Mouse (Mus musculus) limb, embryonic 10.5 days (tissue): ENCODE measurements at regions not wholly inside any gene's neighbourhood (a gene's known extent, or its start where the extent isn't known, plus 50 kb on each side); places are given as distances from the start of the nearest gene placed in this dataset.
A peak's percentile ranks its signal among the peaks of the same experiment; 100 is the strongest.
"Not testable (repeated sequence)": the region's sequence is repeated elsewhere in the genome, so short reads cannot be mapped to it uniquely, and the experiment has no call there.

Experiments
- DNase-seq: peaks from one replicate; pipeline ENCODE4 v3.0.0-alpha.2; 2017; ENCODE audit warnings: low spot score
- H3K27ac ChIP-seq: fragments of 300-500 bp; sonication (generic); 2 replicates; pipeline ENCODE4 v1.5.1; 2016; ENCODE audit warnings: mild to moderate bottlenecking
- H3K27me3 ChIP-seq: fragments of 300-500 bp; sonication (generic); 2 replicates; pipeline ENCODE4 v1.6.1; 2016; ENCODE audit warnings: low read depth, mild to moderate bottlenecking; ENCODE audit not compliant: poor library complexity, severe bottlenecking
- H3K36me3 ChIP-seq: fragments of 300-500 bp; sonication (generic); 2 replicates; pipeline ENCODE4 v1.6.1; 2016; ENCODE audit warnings: mild to moderate bottlenecking, moderate library complexity
- H3K4me1 ChIP-seq: fragments of 300-500 bp; sonication (generic); 2 replicates; pipeline ENCODE4 v1.6.1; 2016
- H3K4me3 ChIP-seq: fragments of 300-500 bp; sonication (generic); 2 replicates; pipeline ENCODE4 v1.5.1; 2016; ENCODE audit warnings: mild to moderate bottlenecking, moderate library complexity
- H3K9me3 ChIP-seq: fragments of 300-500 bp; sonication (generic); replicated peaks from 2 replicates; pipeline ENCODE4 v1.6.1; 2016; ENCODE audit warnings: mild to moderate bottlenecking
- WGBS: fragments of 180-500 bp; shearing (Covaris S2); methylation state at CpG from one replicate; pipeline ENCODE4 v1.1.7; 2016; 5-methylcytosine and 5-hydroxymethylcytosine counted together

DNA sequence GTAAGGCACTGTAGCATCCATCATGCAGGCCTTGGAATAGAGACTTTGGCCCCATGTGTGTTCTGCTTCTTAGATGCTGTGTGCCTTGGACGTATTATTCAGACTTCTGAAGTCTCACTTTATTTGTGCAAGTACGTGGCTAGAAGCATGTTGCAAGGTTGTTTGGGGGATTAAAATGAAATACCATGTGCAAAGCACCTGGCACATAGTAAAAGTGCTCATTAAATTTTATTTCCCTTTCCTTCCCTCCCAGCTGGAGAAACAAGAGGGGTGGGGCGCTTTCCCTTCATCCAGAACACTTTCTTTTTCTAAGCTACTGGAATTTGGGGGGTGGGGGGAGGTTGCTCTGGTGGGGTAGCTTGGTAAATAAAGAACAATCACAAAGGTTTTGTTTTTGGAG lies 248.7 kb upstream of the Smim15 start:
- no peak for DNase-seq
- peaks cover 87% of the 10 kb centered on the region for H3K4me1 ChIP-seq
- 37% methylated on average over 3 of the region's 3 CpGs for WGBS

DNA sequence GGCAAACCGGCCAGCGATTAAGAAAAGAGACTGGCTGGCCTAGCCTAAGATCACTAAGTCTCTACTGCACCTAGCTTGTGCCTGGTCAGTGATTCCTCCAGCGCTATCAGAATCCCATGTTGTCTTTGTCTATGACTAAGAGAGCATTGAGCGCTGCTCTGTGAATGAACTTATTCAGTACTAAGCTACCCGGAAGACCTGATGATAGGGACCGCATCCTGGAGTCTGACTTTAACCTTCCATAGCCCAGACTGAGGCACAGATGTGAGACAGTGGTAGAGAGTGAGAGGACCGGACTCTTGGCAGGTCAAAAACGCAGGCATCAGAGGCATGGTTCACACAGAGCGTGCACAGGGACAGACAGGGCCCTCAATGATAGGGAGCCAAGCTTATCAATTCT lies 252.5 kb upstream of the Smim15 start:
- Histone ChIP-seq H3K4me1 (peaks cover 57% of the 10 kb centered on the region), H3K36me3 (peaks cover 7% of the 10 kb centered on the region), H3K27me3 (peaks cover 10% of the 10 kb centered on the region), H3K27ac (no peak overlapping the region), H3K9me3 (no peaks in the 10 kb centered on the region), H3K4me3 (no peak overlapping the region)
- DNase-seq = no peak
- WGBS = 81% methylated on average over 9 of the region's 9 CpGs

More for the DNA sequence above, 248.7 kb upstream of the Smim15 start:
- H3K4me3 ChIP-seq = no peak overlapping the region
- no peaks in the 10 kb centered on the region for H3K36me3 ChIP-seq
- peaks cover 10% of the 10 kb centered on the region for H3K27me3 ChIP-seq
- H3K27ac ChIP-seq = no peak overlapping the region
- H3K9me3 ChIP-seq = no peaks in the 10 kb centered on the region

DNA sequence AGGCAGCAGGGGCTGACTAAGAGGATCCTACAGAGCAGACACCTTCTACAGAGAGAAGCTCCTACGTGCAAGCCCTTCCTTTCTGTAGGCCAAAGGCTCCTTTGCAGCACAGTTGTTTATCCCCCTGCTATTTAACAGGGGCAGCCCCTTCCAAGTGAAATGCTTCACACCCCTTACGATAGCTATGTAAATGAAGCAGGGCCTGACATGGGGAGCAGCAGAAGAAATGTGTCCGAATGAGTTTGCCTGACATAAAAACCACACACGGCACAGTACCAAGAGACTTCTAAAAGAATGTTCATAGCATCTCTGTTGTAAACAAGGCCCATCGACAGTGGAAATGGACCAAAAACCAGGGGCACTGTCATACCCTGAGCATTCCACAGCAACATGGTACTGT lies 259.3 kb upstream of the Smim15 start:
- H3K27me3 ChIP-seq = no peaks in the 10 kb centered on the region
- WGBS = 53% methylated on average over 5 of the region's 5 CpGs

DNA sequence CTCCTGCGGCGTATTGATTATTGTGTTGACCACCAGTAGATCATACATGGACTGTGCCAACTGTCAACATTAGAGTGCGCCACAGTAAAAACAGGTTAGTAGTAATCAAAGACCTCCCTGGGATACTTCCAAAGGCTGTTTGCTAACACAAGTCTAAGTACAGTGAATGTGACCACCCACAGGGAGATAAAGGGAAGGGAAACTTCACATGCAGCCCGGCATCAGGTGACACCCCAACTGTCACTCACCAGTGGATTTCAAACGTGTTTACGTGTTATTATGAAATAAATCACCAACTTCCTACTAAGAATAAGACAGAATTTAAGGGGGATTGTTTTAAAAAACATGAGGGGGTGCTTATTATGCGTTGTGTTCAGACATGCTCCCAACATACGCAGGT lies 262.5 kb upstream of the Smim15 start:
- H3K27me3 ChIP-seq = no peaks in the 10 kb centered on the region
- DNase-seq = no peak
- no peak overlapping the region for H3K4me3 ChIP-seq
- H3K36me3 ChIP-seq = 0 out of 2 replicates have a peak, but pooled peaks cover 7% of the 10 kb centered on the region
- no peaks in the 10 kb centered on the region for H3K9me3 ChIP-seq
- 92% methylated on average over 8 of the region's 8 CpGs for WGBS
- H3K27ac ChIP-seq = no peak overlapping the region
- H3K4me1 ChIP-seq = peaks cover 10% of the 10 kb centered on the region

More for the DNA sequence above, 259.3 kb upstream of the Smim15 start:
- no peak overlapping the region for H3K4me3 ChIP-seq
- no peak for DNase-seq
- no peaks in the 10 kb centered on the region for H3K9me3 ChIP-seq
- H3K36me3 ChIP-seq = peaks cover 14% of the 10 kb centered on the region
- no peak overlapping the region for H3K27ac ChIP-seq
- peaks cover 14% of the 10 kb centered on the region for H3K4me1 ChIP-seq

DNA sequence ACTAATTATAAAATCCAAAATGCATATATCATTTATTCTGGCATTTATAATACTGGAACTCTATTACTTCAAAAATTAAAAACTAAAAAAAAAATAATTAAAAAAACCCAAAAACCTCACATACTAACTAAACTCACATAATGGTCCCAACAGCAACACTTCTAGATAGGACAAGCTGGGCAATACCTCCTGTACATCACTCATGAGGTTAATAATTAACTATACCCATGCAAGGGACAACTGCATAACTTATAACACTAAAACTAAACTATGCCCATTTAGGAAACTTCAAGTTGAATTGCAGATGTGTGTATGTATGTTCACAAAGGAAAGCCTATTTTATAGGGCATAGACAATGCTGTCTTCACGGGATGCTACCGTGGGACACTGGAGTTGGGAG lies 263.0 kb upstream of the Smim15 start:
- Histone ChIP-seq H3K27me3 (no peaks in the 10 kb centered on the region), H3K4me3 (no peak overlapping the region), H3K9me3 (no peaks in the 10 kb centered on the region), H3K36me3 (0 out of 2 replicates have a peak, but pooled peaks cover 3% of the 10 kb centered on the region), H3K4me1 (peaks cover 10% of the 10 kb centered on the region), H3K27ac (no peak overlapping the region)
- 97% methylated on average over 2 of the region's 2 CpGs for WGBS
- no peak for DNase-seq

- Histone ChIP-seq H3K27me3 (no peaks in the 10 kb centered on the region), H3K27ac (no peak overlapping the region)
- 93% methylated on average over 4 of the region's 4 CpGs for WGBS
Measured at GRCm38 (mm10) chr13:107779591-107779990, 264.7 kb upstream of the Smim15 start.

GRCm38 (mm10) chr13:107774499-107774898 lies 269.7 kb upstream of the Smim15 start:
- not testable (repeated sequence) for H3K27ac ChIP-seq, H3K36me3 ChIP-seq, DNase-seq, H3K4me1 ChIP-seq, H3K4me3 ChIP-seq, H3K9me3 ChIP-seq, H3K27me3 ChIP-seq
- 97% methylated on average over 19 of the region's 19 CpGs for WGBS

More at GRCm38 (mm10) chr13:107779591-107779990, 264.7 kb upstream of the Smim15 start:
- H3K36me3 ChIP-seq = no peaks in the 10 kb centered on the region; the same call in 1 of the 2 replicates
- H3K4me1 ChIP-seq = peaks cover 10% of the 10 kb centered on the region
- H3K9me3 ChIP-seq = no peaks in the 10 kb centered on the region
- no peak for DNase-seq
- H3K4me3 ChIP-seq = no peak overlapping the region

DNA sequence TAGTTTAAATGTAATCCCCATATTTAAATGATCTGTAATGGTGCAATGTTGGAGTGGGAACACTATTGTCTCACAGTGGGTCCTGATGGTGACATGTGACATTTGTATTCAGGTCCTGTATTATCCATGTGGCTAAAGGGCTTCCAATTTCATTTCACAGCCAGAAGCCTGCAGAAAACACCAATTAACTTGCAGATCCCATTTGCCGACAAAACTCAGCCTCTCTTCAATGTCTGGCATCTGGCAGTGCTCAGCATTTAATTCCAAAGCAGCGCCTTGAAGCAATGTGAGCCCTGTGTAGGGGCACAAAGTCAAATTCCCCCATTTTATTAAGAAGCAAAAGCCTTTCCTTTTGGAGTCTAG lies 277.0 kb upstream of the Smim15 start:
- H3K4me1 ChIP-seq = peaks cover 39% of the 10 kb centered on the region
- H3K9me3 ChIP-seq = no peaks in the 10 kb centered on the region
- H3K4me3 ChIP-seq = no peak overlapping the region
- H3K27me3 ChIP-seq = no peaks in the 10 kb centered on the region
- H3K36me3 ChIP-seq = peaks cover 20% of the 10 kb centered on the region
- 25% methylated on average over 2 of the region's 2 CpGs for WGBS
- peak overlapping the region; percentile 63 for H3K27ac ChIP-seq
- no peak for DNase-seq

- H3K4me3 ChIP-seq = no peak overlapping the region
- 55% methylated on average over 13 of the region's 13 CpGs for WGBS
- no peaks in the 10 kb centered on the region for H3K9me3 ChIP-seq
- DNase-seq = no peak
- peaks cover 39% of the 10 kb centered on the region for H3K4me1 ChIP-seq
- no peaks in the 10 kb centered on the region for H3K27me3 ChIP-seq
- no peak overlapping the region for H3K27ac ChIP-seq
- H3K36me3 ChIP-seq = peaks cover 19% of the 10 kb centered on the region
Measured at GRCm38 (mm10) chr13:107766397-107767261, 277.6 kb upstream of the Smim15 start.

DNA sequence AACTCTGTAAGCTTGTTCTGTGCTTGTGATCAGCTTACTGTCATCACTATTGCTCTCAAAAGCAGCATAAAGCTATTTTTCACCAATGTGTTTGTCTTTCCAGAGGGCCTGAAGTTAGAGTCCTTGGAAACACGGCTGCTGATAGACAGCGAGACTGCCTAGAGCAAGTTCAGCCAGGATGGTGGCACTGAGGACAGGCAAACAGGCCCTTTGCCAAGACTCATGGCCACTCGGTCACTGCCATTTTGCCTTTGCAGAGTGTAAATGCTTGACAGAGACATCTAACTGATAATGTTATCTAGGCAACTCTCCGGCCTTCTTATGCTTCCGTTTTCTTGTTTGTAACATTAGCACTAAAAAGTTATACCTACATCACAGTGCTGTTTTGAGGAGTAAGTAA lies 280.3 kb upstream of the Smim15 start:
- DNase-seq = no peak
- H3K36me3 ChIP-seq = peaks cover 12% of the 10 kb centered on the region

DNA sequence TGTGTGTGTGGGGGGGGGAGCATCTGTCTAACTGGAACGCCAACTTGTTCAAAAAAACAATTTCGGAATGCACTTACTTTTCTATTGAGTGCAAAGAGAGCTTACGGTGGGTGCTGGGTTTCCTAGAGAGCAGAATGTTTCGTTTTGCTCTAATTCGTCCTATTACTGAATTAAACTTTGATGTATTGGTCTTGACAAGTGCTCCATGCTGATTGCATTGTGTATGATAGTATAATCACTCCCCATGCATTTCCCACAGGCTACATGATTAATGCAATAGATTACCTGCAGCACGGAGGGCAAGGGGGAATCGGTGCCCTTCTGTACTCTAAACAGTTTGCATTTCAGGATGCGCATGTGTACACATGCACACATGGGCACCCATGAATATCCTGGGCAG lies 283.7 kb upstream of the Smim15 start:
- Histone ChIP-seq H3K9me3 (no peaks in the 10 kb centered on the region), H3K4me1 (peaks cover 8% of the 10 kb centered on the region), H3K36me3 (peaks cover 17% of the 10 kb centered on the region), H3K4me3 (no peak overlapping the region), H3K27ac (no peak overlapping the region), H3K27me3 (no peaks in the 10 kb centered on the region)
- WGBS = 88% methylated on average over 8 of the region's 8 CpGs
- no peak for DNase-seq

More for the DNA sequence above, 280.3 kb upstream of the Smim15 start:
- H3K27me3 ChIP-seq = no peaks in the 10 kb centered on the region
- 96% methylated on average over 5 of the region's 5 CpGs for WGBS
- peaks cover 39% of the 10 kb centered on the region for H3K4me1 ChIP-seq
- no peak overlapping the region for H3K4me3 ChIP-seq
- H3K27ac ChIP-seq = no peak overlapping the region
- H3K9me3 ChIP-seq = no peaks in the 10 kb centered on the region

DNA sequence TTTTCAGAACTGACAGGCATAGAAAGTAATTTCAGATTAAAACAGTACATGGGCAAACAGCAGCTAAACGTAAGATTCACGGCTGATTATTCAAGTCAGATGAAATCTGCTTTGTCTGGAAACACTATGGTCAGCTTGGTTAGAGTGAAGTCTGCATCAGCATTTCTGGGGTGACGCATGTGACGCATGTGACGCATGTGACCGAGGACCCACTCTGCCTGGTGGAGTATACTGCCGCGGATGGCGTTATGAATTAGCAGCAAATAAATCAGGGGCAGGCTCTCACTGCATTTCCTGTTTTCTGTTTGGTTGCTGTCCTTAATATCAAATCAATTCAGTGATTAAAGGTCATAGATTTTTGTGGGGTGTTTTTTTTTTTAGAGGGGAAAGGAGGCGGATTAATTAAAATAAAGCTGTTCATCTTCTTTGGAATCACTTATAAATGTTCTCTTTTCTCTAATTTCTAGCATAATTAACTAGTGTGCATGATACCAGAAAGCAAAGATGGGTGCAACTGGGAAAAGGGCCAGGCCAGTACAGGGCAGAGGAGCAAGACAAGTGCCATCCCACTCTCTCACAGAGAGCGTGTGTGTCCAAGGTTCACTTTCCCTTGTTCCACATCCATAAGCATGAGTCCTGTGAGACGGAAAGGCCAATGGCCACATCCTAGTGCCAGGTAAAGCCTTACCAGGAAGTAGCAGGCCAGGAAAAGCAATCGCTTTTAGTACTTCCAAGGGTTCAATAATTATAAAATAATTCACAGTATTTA lies 285.7 kb upstream of the Smim15 start:
- no peaks in the 10 kb centered on the region for H3K9me3 ChIP-seq
- peaks cover 18% of the 10 kb centered on the region for H3K36me3 ChIP-seq
- WGBS = 91% methylated on average over 13 of the region's 13 CpGs
- no peak overlapping the region for H3K27ac ChIP-seq
- no peak for DNase-seq
- no peaks in the 10 kb centered on the region for H3K27me3 ChIP-seq
- H3K4me3 ChIP-seq = no peak overlapping the region
- H3K4me1 ChIP-seq = no peaks in the 10 kb centered on the region

GRCm38 (mm10) chr13:107752745-107753144 lies 291.5 kb upstream of the Smim15 start:
- DNase-seq = no peak

More at GRCm38 (mm10) chr13:107752745-107753144, 291.5 kb upstream of the Smim15 start:
- Histone ChIP-seq H3K27me3 (no peaks in the 10 kb centered on the region), H3K27ac (no peak overlapping the region), H3K4me3 (no peak overlapping the region), H3K9me3 (no peaks in the 10 kb centered on the region), H3K4me1 (no peaks in the 10 kb centered on the region), H3K36me3 (peaks cover 23% of the 10 kb centered on the region)
- whole genome bisulfite sequencing = 67% methylated on average over 3 of the region's 3 CpGs
